Mouse (Mus musculus) embryo, embryonic 10 days (tissue): Measurements from ENCODE around the gene Wsb2.
"Not testable (repeated sequence)": the region's sequence is repeated elsewhere in the genome, so short reads cannot be mapped to it uniquely, and the experiment has no call there.

ENCODE experiments used
- DNase-seq: peaks from one replicate; pipeline ENCODE4 v3.0.0-alpha.2; 2015; ENCODE audit warnings: low spot score

The Wsb2 gene

GRCm38 (mm10) chr5:117357129-117357477 is at the start of gene Wsb2:
TSS of gene Wsb2 (plus strand) at chr5:117357304.
- peak; percentile 66 for DNase-seq

DNA sequence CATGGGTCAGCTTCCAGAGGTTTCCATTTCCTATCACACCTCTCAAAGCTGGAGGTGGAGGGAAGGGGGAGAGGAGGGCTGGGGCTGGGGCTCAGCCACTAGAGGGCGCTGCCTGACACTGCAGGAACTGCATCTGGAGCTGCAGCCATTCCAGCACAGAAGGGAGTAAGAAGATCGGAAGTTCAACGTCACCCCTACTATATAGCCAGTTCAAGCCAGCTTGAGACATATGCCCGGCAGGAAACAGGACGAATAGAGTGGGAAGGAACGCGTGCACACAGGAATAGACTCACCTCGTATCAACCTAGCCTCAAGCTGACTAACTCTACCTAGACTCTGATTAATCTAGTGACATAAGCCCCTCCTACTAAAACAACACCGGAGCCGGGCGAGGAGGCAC is 49.4 kb upstream of the Wsb2 start:
- peak; percentile 81 for DNase-seq

DNA sequence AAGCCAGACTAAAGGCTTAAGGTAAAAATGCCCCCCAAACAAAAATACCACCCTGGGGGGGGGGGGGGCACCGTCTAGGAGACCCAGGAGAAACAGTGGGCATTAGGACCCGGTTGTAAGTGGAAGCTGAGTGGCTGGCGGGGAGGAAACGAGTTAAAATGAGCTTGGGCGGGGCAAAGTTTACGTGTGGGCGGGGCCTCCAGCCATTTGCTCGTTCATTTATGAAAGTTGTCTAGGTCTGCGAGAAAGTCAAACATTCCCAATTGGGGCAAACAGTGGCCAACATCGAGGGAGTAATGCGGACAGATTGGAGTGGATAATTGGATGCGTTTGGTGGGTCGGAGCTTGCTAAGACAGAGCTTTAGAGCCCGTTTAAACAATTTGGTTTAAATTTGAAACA is 43.7 kb upstream of the Wsb2 start:
- DNase-seq, result peak; percentile 58

GRCm38 (mm10) chr5:117313909-117314308 is 43.2 kb upstream of the Wsb2 start:
- no peak for DNase-seq

GRCm38 (mm10) chr5:117314587-117315428 is 42.3 kb upstream of the Wsb2 start:
- DNase-seq, result no peak

- DNase-seq, result peak; percentile 73
Observed at GRCm38 (mm10) chr5:117318741-117319629, 38.1 kb upstream of the Wsb2 start, which contains the start of gene Vsig10. TSS of gene Vsig10 (plus strand) at chr5:117319083.

DNA sequence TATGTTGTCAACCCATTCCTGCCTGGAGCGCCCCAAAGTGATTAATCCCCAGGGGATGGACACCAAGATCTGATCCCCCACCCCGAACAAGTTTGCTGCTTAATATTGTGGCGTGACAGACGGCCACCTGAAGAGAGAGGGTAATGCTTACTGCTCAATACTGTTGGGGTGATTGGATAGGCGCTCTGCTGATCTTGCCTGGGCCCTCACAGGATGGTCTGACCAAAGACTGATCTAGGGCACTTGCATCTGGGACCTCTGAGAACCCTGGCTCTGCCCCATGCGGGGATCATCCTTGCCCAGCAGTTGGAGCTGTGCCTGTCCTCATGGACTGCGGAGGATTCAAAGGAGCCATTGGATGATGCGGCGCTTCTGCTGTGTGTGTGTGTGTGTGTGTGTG is 33.4 kb upstream of the Wsb2 start:
- no peak for DNase-seq

DNA sequence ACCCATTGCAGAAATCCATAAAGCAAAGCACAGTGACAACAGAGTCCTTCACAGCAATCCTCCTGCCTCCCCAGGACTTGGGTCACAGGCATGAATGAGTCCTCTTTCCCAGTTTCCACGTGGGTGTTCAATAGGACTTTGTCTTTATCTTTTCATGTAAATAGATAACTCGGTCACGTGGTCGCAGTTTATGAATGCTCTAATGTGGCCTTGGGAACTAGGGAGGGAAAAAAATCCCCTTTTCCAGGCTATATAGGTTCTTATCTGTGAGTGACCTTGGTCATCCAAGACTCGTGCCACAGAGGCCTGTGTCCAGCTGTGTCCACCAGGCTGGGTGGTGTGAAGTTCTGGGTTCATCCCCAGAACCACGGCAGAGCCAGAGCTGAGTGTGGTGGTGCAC is 30.7 kb upstream of the Wsb2 start:
- DNase-seq, result no peak

DNA sequence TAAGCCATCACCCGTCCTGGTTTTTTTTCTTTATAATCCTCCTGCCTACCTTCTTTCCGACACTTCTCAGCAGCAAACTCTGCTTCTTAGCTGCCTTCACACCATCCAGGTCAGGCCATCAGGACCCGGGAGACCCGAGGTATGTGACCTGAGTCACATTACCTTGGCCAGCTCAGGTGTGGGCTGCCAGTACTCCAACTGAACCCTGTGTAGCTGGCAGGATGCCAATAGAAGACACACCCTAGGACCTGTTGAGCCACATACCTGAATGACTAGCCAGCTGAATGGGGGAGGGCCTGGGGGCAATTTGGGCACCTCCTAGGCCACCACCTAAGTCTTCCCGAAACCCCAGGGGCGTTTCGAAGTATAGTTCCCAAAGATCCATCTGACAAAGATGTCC is 26.6 kb upstream of the Wsb2 start:
- no peak for DNase-seq

GRCm38 (mm10) chr5:117337999-117338398 is 19.1 kb upstream of the Wsb2 start:
- no peak for DNase-seq

DNA sequence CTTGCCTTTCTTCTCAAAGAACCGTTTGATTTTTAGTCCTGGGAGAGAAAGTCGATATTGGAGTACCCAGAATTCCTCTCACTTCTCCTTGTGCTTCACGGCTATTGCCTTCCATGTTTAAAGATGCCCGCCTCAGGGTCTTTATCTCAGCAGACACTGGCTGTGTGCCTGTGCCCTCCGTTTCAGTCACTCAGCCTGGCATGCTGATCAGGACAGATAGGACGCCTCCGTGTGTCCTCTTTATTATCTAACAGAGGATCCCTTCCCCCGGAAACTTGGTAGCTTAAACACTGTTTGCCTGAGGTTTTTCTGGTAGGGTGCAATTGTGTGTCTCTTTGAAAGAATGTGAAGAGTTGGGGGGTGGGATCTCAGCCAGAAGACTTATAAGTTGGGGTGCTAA is 18.6 kb upstream of the Wsb2 start:
- DNase-seq, result no peak

GRCm38 (mm10) chr5:117340081-117340480 is 17.0 kb upstream of the Wsb2 start:
- DNase-seq, result no peak

GRCm38 (mm10) chr5:117341896-117342295 is 15.2 kb upstream of the Wsb2 start:
- no peak for DNase-seq

GRCm38 (mm10) chr5:117344496-117344895 is 12.6 kb upstream of the Wsb2 start:
- not testable (repeated sequence) for DNase-seq

- DNase-seq, result no peak
Observed at GRCm38 (mm10) chr5:117345432-117345976, 11.6 kb upstream of the Wsb2 start.

DNA sequence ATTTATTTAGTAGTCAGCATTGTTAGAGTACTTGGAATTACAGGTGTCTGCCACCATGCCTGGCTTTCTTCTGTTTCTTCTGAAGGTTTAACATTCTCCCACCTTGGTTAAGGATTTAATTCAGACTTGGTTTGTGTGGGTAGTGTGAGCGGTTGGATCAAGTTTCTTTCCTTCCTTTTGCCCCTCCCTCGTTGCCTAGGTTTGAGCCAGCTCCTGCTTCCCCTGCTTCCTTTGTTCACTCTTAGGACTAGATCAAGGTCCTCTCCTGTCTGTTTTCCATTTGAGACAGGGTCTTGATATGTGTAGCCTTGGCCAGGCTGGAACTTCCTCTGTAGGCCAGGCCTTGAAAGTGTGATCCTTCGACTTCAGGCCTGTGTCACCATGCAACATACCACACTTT is 10.8 kb upstream of the Wsb2 start:
- DNase-seq, result no peak

GRCm38 (mm10) chr5:117347011-117347410 is 10.1 kb upstream of the Wsb2 start:
- DNase-seq, result no peak

DNA sequence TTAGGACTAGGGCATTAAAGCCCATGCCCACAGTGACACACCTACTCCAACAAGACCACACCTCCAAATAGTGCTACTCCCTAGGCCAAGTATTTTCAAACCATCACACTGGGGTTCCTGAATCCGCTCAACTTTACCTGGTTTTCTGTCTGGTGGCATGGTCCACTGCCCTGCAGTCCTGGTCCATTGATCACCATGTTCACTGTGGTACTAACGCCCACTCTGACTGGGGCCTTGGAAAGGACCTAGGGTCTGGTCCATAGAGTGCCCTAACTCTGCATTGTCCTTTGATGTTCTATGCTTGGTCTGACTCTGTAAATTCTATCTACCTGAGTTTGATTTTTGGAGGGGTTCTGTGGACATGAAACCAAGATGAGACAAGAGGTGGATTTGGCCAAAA is 9.3 kb upstream of the Wsb2 start:
- no peak for DNase-seq

DNA sequence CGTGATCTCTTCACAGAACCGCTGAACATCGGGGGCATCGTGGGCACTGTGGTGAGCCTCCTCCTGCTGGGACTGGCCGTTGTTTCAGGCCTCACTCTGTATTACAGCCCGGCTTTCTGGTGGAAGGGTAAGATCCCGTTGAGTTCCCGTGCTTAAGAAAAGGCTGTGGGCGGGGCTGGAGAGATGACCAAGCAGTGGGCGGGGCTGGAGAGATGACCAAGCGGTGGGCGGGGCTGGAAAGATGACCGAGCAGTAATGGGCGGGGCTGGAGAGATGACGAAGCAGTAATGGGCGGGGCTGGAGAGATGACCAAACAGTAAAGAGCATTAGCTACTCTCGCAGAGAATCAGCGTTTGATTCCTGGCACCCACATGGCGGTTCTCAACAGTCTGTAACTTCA is 8.8 kb upstream of the Wsb2 start:
- peak; percentile 77 for DNase-seq

DNA sequence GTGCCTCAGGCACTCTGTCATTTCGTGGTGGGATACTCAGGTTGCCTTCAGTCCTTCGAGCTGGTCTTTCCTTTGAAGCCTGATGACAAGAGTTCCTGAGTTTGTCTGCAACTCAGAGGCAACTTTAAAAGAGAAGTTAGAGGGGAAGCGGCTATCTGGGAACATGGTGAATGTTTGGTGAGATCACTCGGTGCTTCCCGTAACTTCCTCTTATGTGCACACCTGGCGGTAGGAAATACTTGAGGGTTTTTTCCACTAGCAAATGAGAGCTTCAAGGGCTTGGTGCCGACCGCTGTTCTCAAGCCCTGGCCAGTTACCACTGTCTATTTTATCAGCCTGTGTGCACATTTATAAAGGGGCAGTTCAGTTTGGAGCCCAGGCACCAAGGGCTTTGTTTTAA is 3.0 kb upstream of the Wsb2 start:
- DNase-seq, result no peak

DNA sequence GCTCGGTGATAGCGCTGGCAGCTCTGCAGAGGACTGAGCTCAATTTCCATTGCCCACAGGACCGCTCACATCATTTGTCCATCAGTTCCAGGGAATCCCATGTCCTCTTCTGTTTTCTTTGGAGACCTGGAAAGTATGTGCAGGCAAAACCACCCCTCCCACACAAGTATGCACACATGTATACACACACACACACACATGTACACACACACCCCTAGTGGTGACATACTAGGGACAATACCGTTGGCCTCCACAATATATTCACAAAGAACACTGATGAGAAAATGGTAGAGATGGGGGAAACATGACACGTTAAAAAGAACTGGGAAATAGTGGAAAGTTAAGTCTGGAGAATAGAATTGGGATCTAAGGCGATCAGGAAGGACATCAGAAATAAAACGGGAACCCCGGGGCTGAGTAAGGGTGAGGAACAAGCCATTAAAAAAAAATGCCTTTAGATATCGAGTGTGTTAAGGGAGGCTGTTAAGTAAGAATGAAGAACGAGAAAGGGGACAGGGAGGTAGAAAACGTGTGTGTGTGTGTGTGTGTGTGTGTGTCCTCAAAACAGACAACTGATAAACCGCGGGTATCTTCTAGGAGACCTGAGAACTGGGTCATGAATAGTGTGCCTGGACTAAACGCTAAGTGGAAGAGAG is 1.3 kb upstream of the Wsb2 start:
- DNase-seq, result no peak
